Mouse (Mus musculus) cerebellum, adult (tissue): ENCODE measurements at regions not wholly inside any gene's neighbourhood (a gene's known extent, or its start where the extent isn't known, plus 50 kb on each side); places are given as distances from the start of the nearest gene placed in this dataset.

Source experiments
- ATAC-seq: cut with Nextera tagmentation; 2 replicates; pipeline ENCODE4 v1.9.2; 2017; ENCODE audit warnings: mild to moderate bottlenecking, moderate library complexity, mixed read lengths; ENCODE audit not compliant: insufficient number of reproducible peaks, low FRiP score, low TSS enrichment

- ATAC-seq: peak; percentile 56; the same call in 1 of the 2 replicates
These were observed 51.2 kb upstream of the Tmem72 start for GRCm38 (mm10) chr6:116767738-116768522.

- ATAC-seq: no peak
These were observed 58.4 kb upstream of the Tmem72 start for GRCm38 (mm10) chr6:116774954-116775675.

- ATAC-seq: no peak
These were observed 70.0 kb upstream of the Tmem72 start for GRCm38 (mm10) chr6:116786553-116787335.

- no peak for ATAC-seq
These were observed 76.7 kb upstream of the Tmem72 start for GRCm38 (mm10) chr6:116793321-116793960.

GRCm38 (mm10) chr6:116793961-116794336 lies 77.2 kb upstream of the Tmem72 start:
- ATAC-seq: no peak

GRCm38 (mm10) chr6:116821215-116821912 lies 104.7 kb upstream of the Tmem72 start:
- no peak for ATAC-seq

GRCm38 (mm10) chr6:116822605-116823004 lies 105.9 kb upstream of the Tmem72 start:
- no peak for ATAC-seq

- no peak for ATAC-seq
These were observed 108.9 kb upstream of the Tmem72 start for GRCm38 (mm10) chr6:116825628-116826027.

- no peak for ATAC-seq
These were observed 112.6 kb upstream of the Tmem72 start for GRCm38 (mm10) chr6:116829341-116829740.

GRCm38 (mm10) chr6:116845990-116846862 lies 129.5 kb upstream of the Tmem72 start:
- ATAC-seq: no peak

- no peak for ATAC-seq
These were observed 131.9 kb upstream of the Tmem72 start for GRCm38 (mm10) chr6:116848538-116849093.

- ATAC-seq: no peak
These were observed 137.3 kb upstream of the Tmem72 start for GRCm38 (mm10) chr6:116854029-116854428.

- ATAC-seq: no peak
These were observed 139.4 kb upstream of the Tmem72 start for GRCm38 (mm10) chr6:116856093-116856492.

GRCm38 (mm10) chr6:116856917-116857491 lies 140.3 kb upstream of the Tmem72 start:
- ATAC-seq: no peak

- no peak for ATAC-seq
These were observed 146.4 kb upstream of the Tmem72 start for GRCm38 (mm10) chr6:116863130-116863529.

- ATAC-seq: no peak
These were observed 146.9 kb upstream of the Tmem72 start for GRCm38 (mm10) chr6:116863626-116864025.

- ATAC-seq: no peak
These were observed 176.6 kb upstream of the Tmem72 start for GRCm38 (mm10) chr6:116893299-116893698.

- ATAC-seq: no peak
These were observed 177.5 kb upstream of the Tmem72 start for GRCm38 (mm10) chr6:116894252-116894651.
